Mouse (Mus musculus) heart, postnatal 36 days (tissue): ENCODE measurements around the gene Ndufb10. TPM values are rescaled to one million over a fixed set of nuclear protein-coding genes. Genes with fewer than 3 reads are reported as not detected.
A peak's percentile ranks its signal among the peaks of the same experiment; 100 is the strongest.
"Not testable (repeated sequence)": the region's sequence is repeated elsewhere in the genome, so short reads cannot be mapped to it uniquely, and the experiment has no call there.

Source experiments
- DNase-seq, 2 experiments: peaks; one replicate each; pipeline ENCODE4 v3.0.0; 2021 to 2022
- intact Hi-C: fragments of 180-260 bp; cut with DNase I; formaldehyde crosslinking; loops from one replicate; pipeline ENCODE4 v1.15.1; 2025
- total RNA-seq, 2 experiments: library from RNA; stranded (reverse); gene quantifications; 2 replicates each; pipeline ENCODE4 v1.2.3; 2021

The Ndufb10 gene
- total RNA-seq, 2 experiments from 2014 or later = 979 to 1,034 TPM

DNA sequence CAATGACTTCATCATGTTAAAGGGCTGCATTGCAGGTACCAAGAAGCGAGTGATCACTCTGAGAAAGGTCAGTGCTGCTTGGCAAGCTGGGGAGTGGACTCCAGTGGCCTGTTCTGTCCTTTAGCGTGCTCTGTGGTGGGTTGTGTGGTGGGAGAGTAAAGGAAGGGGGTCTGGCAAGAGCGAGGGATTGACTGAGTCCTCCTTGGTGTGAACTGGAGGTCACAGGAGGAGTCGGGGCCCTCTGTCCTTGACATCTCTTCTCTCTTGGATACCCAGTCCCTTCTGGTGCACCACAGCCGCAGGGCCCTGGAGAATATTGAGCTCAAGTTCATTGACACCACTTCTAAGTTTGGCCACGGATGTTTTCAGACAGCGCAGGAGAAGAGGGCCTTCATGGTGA is 11.2 kb upstream of the Ndufb10 start:
- intact Hi-C loops = no loop called here
- DNase-seq = no peak

- intact Hi-C loops = no loop called here
- DNase-seq = no peak
Observed at GRCm38 (mm10) chr17:24734513-24734912, 10.2 kb upstream of the Ndufb10 start.

GRCm38 (mm10) chr17:24733434-24734050 is 9.3 kb upstream of the Ndufb10 start:
- no peak for DNase-seq
- intact Hi-C loops = no loop called here

- intact Hi-C loops = no loop called here
- peak in 1 of 2 experiments; percentile 52 for DNase-seq
Observed at GRCm38 (mm10) chr17:24732233-24732935, 8.1 kb upstream of the Ndufb10 start.

DNA sequence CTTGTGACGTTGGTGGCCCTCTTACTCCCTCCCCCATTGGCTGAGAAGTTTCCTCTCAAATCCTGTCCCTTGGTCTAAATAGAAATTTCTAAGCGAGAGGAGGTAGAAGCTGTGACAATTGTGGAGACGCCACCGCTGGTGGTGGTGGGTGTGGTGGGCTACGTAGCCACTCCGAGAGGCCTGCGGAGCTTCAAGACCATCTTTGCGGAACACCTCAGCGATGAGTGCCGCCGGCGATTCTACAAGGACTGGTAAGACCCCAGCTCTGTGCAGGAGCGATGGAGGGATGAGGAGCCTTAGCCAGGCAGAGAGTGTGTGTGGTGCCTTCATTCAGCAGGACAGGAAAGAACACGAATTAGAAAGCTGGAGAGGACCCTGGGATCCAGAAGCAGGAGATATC is 6.5 kb upstream of the Ndufb10 start:
- intact Hi-C loops = no loop called here
- DNase-seq = no peak

- no peak for DNase-seq
- intact Hi-C loops = no loop called here
Observed at GRCm38 (mm10) chr17:24729067-24729466, 4.8 kb upstream of the Ndufb10 start.

- DNase-seq = no peak
- intact Hi-C loops = no loop called here
Observed at GRCm38 (mm10) chr17:24728184-24728583, 3.9 kb upstream of the Ndufb10 start.

- DNase-seq = peak; percentile 31 to 52
- intact Hi-C loops = no loop called here
Observed at GRCm38 (mm10) chr17:24727618-24728017, 3.3 kb upstream of the Ndufb10 start, which contains the start of gene Rpl3l. Rpl3l (plus strand) TSS chr17:24727820.

GRCm38 (mm10) chr17:24725637-24726390 is 1.5 kb upstream of the Ndufb10 start:
- DNase-seq = no peak
- intact Hi-C loops = no loop called here

- DNase-seq = no peak
- intact Hi-C loops = no loop called here
Observed at GRCm38 (mm10) chr17:24723881-24724180, 447 bp downstream of the Ndufb10 start.

DNA sequence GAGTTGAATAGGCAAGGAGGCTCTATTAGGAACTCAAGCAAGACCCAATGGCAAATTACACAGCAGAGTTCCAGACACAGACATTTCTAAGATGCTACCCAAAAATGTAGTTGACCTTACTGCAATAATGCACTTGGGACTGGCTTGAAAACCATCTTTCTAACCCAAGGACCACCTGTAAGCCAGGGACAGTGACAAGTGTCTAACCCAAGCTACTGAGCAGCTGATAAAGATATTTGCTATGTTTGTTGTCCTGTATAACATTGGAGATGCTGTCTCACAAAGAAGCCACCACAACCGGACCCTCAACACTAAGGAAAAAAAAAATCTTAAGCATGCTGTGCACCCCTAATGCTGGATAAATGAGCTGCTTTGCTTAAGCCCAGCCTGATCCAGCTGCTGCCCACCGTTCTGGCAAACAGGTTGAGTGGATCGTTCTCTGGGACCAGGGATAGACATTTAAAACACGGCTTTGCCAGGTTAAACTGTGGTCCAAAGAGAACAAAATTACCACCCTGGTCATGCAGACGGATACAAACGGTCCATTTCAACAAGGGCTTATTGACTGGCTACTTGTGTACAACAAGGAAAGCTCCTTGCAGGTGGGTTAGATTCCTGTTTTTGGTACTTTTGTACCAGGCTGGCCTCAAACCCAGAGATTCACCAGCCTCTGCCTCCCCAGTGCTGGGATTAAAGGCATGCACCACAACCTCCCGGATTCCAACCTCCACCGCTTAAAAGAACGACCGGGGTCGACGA is 977 bp downstream of the Ndufb10 start:
- intact Hi-C loops = no loop called here
- no peak for DNase-seq

DNA sequence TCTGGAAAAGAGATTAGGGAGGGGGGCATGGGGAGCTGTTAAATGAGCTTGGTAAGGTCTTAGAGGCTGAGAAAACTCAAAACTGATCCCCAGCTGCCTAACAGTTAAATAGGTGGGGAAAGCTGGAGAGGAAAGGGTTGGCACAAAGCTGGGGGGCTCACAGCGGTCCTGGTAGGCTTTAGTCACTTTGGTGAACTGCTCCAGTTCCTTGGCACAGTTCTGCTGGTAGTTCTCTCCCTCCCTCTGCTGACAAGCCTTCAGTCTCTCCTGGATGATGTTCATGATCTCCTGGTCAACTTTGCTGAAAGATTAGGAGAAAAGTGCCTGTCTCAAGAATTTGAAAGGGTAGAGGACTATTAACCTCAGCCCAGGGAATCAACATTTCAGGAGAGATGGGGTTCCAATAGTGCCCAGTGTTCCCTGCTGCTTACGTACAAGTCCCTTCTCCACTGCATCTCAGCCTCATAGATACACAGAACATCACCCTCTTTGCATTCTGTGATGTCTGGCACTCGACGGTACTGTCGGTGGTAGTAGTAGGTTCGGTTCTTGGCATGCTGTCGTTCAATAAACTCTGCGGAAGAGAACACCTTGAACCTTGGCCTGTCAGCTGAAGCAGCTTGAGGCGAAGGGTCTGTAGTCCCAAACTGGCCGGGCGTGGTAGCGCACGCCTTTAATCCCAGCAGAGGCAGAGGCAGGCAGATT is 1.9 kb downstream of the Ndufb10 start:
- no peak for DNase-seq
- intact Hi-C loops = no loop called here

GRCm38 (mm10) chr17:24721383-24721955 is 2.8 kb downstream of the Ndufb10 start:
- intact Hi-C loops = not testable (repeated sequence)

GRCm38 (mm10) chr17:24720616-24721015 is 3.7 kb downstream of the Ndufb10 start:
- DNase-seq, intact Hi-C loops: not testable (repeated sequence)

More at GRCm38 (mm10) chr17:24721383-24721955, 2.8 kb downstream of the Ndufb10 start:
- DNase-seq = not testable (repeated sequence)

- intact Hi-C loops = loop anchor here (5.0 kb wide), 1 partner anchor 302 kb away; no protein-coding TSS in a partner anchor
Observed at GRCm38 (mm10) chr17:24719494-24720222, 4.6 kb downstream of the Ndufb10 start.

DNA sequence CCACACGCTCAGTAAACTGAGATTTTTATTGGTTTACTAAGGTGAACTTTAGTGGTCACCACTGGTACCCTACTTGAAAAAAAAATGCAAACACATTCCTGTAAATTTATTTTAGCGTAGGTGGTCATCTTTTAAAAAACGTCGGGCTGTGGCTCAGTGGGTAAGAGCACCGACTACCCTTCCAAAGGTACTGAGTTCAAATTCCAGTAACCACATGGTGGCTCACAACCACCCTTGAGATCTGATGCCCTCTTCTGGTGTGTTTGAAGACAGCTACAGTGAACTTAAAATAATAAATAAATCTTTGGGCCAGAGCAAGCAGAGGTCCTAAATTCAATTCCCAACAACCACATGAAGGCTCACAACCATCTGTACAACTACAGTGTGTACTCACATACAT is 5.3 kb downstream of the Ndufb10 start:
- not testable (repeated sequence) for DNase-seq
- intact Hi-C loops = loop anchor here (5.0 kb wide), 1 partner anchor 302 kb away; no protein-coding TSS in a partner anchor

More at GRCm38 (mm10) chr17:24719494-24720222, 4.6 kb downstream of the Ndufb10 start:
- peak; percentile 95 for DNase-seq

GRCm38 (mm10) chr17:24717943-24718342 is 6.3 kb downstream of the Ndufb10 start, which contains the start of the genes Rnf151 and Rps2:
Rnf151 (minus strand) TSS chr17:24718063.
Rps2 (plus strand) TSS chr17:24718116.
- DNase-seq = no peak
- intact Hi-C loops = loop anchor here (5.0 kb wide), 1 partner anchor 301 kb away; no protein-coding TSS in a partner anchor

DNA sequence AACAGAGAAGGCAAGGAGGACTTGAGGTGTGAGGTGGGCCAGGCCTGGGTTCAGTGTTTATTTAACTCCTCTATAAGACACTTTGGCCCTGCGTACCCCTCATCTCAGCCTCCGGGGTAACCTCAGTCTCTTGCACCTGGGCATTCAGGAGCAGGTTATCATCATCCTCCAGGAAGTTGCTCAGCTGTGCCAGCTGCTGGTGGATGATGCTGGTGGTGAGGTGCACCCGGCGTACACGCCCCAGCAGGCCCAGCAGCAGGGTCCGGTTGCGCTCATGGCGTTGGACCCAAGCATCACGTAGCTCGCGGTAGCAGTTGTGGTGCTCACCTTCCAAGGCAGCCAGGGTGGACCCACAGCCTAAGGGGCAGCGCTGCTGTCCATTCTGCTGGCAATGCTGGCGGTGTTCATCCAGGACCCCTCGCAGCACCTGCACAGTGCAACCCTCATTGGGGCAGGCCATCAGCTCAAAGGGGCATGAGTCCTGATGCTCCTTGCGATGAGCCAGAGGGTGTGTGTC is 8.1 kb downstream of the Ndufb10 start:
- no peak for DNase-seq
- intact Hi-C loops = loop anchor here (5.0 kb wide), 1 partner anchor 299 kb away; no protein-coding TSS in a partner anchor
